Mouse (Mus musculus) NIH3T3 (cell line): ENCODE results near the gene Olfr1002.
"Not testable (repeated sequence)": the region's sequence is repeated elsewhere in the genome, so short reads cannot be mapped to it uniquely, and the experiment has no call there.

Experiments used
- DNase-seq: peaks from one replicate; pipeline ENCODE4 v3.0.0-alpha.2; 2012; ENCODE audit warnings: low read depth

Olfr1002 gene

GRCm38 (mm10) chr2:85650604-85651003 lies at the start of gene Olfr1002:
Gene Olfr1002 (minus strand): TSS chr2:85650704.
- DNase-seq: no peak

GRCm38 (mm10) chr2:85689131-85689530 lies 38.6 kb upstream of the Olfr1002 start, which contains the start of gene Olfr1008:
Gene Olfr1008 (plus strand): TSS chr2:85689431.
- DNase-seq: no peak

DNA sequence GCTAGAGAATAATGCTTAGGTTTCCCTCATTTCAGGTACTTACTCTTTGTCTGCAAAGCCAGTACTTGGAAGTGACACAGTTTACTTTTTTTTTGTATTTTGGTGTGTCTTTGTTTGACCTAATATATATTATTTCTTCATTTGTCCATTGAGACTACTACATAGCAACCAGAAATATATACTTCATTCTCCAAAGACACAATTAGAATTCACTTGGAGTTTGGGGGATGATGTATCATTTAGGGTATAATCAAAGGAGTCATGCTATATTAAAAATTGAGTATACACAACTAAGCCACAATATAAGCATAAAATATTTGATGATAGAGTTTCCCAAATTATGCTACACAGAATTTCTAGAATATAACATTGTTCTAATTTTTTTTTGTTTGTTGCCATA lies 28.2 kb upstream of the Olfr1002 start, which contains the start of gene Olfr1006:
Olfr1006 (minus strand) TSS at position 101 of the 400 bp plus-strand sequence.
- DNase-seq: no peak

GRCm38 (mm10) chr2:85664355-85664754 lies 13.9 kb upstream of the Olfr1002 start, which contains the start of gene Olfr154:
Gene Olfr154 (minus strand): TSS chr2:85664455.
- not testable (repeated sequence) for DNase-seq

- no peak for DNase-seq
Measured at GRCm38 (mm10) chr2:85611803-85612202, 38.7 kb downstream of the Olfr1002 start, which contains the start of gene Olfr1000. Gene Olfr1000 (minus strand): TSS chr2:85611903.
